Mouse (Mus musculus): Measurements from ENCODE around the gene Trir. TPM values are rescaled to one million over a fixed set of nuclear protein-coding genes. Genes with fewer than 3 reads are reported as not detected.

Trir gene
- 59.8 and 63.4 TPM in 2 replicates for polyA plus RNA-seq (2015; fragmentation: Nextera tagmentation; extraction: Ambion mirVana)

DNA sequence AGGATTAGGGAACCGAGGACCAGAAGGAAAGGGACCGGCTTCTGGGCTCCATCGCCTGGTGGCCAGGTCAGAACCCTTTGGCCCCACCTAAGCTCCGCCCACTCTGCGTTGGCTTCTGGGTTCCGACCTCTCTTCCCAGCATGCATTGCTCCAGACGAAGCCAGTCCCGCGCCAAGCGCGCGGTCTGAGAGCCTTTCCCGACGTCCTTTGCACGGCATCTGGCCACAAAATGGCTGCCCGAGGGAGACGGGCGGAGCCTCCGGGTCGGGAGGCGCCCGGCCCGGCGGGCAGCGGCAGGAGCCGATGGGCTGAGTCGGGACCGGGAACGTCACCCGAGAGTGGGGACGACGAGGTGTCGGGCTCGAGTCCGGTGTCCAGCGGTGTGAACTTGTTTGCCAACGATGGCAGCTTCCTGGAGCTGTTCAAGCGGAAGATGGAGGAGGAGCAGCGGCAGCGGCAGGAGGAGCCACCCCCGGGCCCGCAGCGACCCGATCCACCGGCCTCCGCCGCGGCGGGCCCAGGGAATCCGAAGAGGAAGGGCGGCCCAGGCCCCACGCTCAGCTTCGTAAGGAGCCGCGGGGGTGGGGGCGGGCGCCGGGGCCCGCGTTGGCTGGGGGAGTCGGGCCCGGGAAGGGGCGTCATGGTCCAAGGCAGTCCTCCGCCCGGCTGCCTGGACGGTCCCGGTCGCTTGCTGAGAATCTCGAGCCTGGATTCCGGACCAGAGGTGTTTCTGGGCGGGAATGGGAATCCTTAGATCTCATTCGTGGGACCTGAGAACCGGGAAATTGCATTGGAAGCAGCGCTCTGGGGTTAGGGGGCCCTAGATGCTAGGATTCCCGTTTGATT lies at the start of gene Trir:
Trir (plus strand) TSS at position 154 of the 846 bp plus-strand sequence.
- peak; percentile 77 for ATAC-seq (ENCODE audit: insufficient read depth)
- H3K27ac ChIP-seq (replicated peaks), result peak within 1 kb of the TSS; percentile 94
- H3K27me3 ChIP-seq, result no peaks in the 10 kb centered on the region
- H3K9me3 ChIP-seq (replicated peaks), result no peaks in the 10 kb centered on the region
- H3K4me2 ChIP-seq, result peak within 1 kb of the TSS; percentile 91
- peak within 1 kb of the TSS; percentile 98 for H3K9ac ChIP-seq
- H3K36me3 ChIP-seq (replicated peaks), result peaks cover 58% of the 10 kb centered on the region
- H3K4me3 ChIP-seq (replicated peaks), result peak within 1 kb of the TSS; percentile 86
- WGBS (ENCODE audit: insufficient replicate concordance), result under 1% methylated on average over 75 of the region's 75 CpGs
- peaks cover 53% of the 10 kb centered on the region for H3K4me1 ChIP-seq (replicated peaks)

DNA sequence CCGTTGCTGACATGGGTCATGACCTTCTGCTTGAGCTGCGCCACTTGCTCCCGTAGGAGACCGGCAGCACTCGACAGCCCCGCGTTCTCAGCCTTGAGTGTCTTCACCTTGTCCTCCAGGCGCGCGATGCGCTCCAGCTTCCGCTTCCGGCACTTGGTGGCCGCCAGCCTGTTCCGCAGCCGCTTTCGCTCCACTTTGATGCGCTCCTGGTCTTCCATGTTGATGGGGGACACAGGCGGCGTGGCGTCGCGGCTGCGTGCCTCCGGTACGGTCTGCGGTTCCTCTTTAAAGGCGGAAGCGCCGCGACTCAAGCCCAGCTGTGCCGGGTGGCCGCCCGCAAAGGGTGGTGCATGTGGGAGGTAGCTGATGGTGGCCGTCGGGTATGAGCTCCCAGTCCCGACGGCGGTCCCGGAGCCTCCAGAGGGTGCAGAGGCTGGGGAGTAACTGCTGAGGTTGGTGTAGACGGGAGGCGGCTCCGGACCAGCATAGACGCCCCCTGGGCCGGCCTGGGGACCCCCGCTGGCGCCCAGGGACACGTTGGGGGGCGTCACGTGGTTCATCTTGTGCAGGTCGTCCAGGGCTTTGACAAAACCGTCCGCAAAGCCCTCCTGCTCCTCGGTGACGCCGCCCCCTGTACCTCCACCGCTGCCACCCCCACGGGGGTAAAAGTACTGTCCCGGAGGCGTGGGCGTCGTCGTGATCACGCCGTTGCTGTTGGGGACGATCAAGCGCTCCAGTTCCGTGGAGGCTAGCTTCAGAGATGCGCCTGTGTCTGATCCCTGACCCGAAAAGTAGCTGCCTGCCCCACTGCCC lies 49.0 kb upstream of the Trir start:
- H3K36me3 ChIP-seq (replicated peaks), result peaks cover 30% of the 10 kb centered on the region
- ATAC-seq (ENCODE audit: insufficient read depth), result no peak
- H3K4me2 ChIP-seq, result peak overlapping the region; percentile 99
- peaks cover 100% of the 10 kb centered on the region for H3K4me1 ChIP-seq (replicated peaks)
- peak overlapping the region; percentile 74 for H3K9ac ChIP-seq
- under 1% methylated on average over 70 of the region's 70 CpGs for WGBS (ENCODE audit: insufficient replicate concordance)
- peak overlapping the region; percentile 97 for H3K27ac ChIP-seq (replicated peaks)
- H3K9me3 ChIP-seq (replicated peaks), result no peaks in the 10 kb centered on the region
- peak overlapping the region; percentile 85 for H3K4me3 ChIP-seq (replicated peaks)
- peaks cover 21% of the 10 kb centered on the region; the same call in 1 of the 2 replicates for H3K27me3 ChIP-seq

DNA sequence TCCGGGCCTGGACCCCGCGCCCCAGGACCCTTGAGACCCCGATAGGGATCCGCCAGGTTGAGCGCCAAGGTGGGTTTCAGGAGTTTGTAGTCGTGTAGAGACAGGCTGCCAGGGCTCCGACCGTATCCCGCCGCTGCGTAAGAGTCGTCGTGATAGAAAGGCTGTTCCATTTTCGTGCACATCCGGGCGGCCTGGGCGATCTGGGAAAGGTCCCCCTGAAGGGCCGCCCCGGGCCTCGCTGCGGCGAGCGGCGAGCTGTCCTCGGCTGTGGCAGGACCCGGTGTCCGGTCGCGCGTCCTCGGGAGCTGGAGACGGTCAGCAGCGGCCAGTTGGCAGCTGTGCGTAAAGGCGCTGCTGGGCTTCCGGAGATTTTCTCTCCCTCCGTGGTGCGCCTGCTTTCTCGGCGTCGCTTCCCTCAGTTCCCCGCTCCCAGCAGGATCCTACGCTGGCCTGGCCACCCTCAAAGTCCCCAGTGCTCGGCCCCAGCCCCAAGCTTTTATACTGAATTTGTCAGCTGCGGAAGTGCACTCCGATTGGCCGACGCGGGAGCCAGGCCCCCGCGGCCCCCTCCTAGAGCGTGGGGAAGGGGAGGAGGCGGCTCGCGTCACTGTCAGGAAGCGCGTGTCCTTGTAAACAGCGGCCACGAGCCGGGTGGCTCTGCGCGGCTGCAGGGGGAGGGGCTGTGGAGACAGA lies 48.2 kb upstream of the Trir start, which contains the start of gene Junb:
Junb (minus strand) TSS at position 471 of the 693 bp plus-strand sequence.
- H3K36me3 ChIP-seq (replicated peaks), result peaks cover 23% of the 10 kb centered on the region
- peak within 1 kb of the TSS; percentile 99 for H3K4me2 ChIP-seq
- peak within 1 kb of the TSS; percentile 74 for H3K9ac ChIP-seq
- peaks cover 98% of the 10 kb centered on the region for H3K4me1 ChIP-seq (replicated peaks)
- peak; percentile 20 for ATAC-seq (ENCODE audit: insufficient read depth)
- H3K27ac ChIP-seq (replicated peaks), result peak within 1 kb of the TSS; percentile 97
- H3K27me3 ChIP-seq, result peaks cover 21% of the 10 kb centered on the region; the same call in 1 of the 2 replicates
- WGBS (ENCODE audit: insufficient replicate concordance), result under 1% methylated on average over 63 of the region's 63 CpGs
- H3K4me3 ChIP-seq (replicated peaks), result peak within 1 kb of the TSS; percentile 85
- H3K9me3 ChIP-seq (replicated peaks), result no peaks in the 10 kb centered on the region

DNA sequence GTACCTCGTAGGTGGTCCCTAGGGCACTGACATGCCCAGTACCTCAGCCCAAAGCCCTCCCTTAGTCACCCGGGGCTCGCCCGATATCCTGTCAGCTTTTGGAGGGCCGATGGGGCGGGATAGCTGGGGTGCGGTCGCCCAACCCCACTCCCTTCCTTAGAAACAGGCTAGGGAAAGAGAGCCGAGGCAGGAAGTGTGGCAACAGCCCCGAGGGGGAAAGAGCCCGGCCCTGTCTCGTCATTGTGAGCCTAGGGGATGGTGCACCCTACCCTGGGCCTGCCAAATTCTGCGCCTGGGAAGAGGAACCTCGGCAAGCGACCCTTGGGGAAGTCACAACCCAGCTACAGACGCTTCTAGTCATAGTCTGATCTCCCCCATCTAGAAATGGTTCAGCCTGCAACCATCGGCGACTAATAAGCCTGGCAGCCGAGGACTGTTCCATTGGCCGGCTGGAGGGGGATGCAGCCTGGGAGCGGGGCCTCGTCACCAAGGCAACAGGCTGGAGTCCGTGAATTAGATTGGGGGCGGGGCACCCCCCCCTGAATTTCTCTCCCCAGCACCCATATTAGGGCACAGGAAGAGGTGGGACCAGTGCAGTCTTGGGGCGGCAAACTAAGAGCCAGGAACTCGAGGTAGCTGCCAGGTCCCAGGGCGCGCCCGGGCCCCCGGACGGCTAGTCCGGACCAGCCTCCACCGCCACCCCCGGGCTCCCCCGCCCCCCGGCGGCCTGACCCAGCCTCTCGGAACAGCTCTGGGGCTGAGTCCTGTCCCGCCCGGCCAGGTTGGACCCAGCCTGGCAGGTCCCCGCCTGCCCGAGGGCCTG lies 46.8 kb upstream of the Trir start:
- Histone ChIP-seq H3K27me3 (peaks cover 21% of the 10 kb centered on the region; the same call in 1 of the 2 replicates), H3K4me1 (replicated peaks) (peaks cover 98% of the 10 kb centered on the region), H3K36me3 (replicated peaks) (peaks cover 9% of the 10 kb centered on the region), H3K4me3 (replicated peaks) (peak overlapping the region; percentile 85), H3K9me3 (replicated peaks) (no peaks in the 10 kb centered on the region), H3K4me2 (peak overlapping the region; percentile 99), H3K9ac (peak overlapping the region; percentile 74), H3K27ac (replicated peaks) (peak overlapping the region; percentile 97)
- ATAC-seq (ENCODE audit: insufficient read depth), result peak; percentile 33
- 4% methylated on average over 42 of the region's 42 CpGs for WGBS (ENCODE audit: insufficient replicate concordance)

DNA sequence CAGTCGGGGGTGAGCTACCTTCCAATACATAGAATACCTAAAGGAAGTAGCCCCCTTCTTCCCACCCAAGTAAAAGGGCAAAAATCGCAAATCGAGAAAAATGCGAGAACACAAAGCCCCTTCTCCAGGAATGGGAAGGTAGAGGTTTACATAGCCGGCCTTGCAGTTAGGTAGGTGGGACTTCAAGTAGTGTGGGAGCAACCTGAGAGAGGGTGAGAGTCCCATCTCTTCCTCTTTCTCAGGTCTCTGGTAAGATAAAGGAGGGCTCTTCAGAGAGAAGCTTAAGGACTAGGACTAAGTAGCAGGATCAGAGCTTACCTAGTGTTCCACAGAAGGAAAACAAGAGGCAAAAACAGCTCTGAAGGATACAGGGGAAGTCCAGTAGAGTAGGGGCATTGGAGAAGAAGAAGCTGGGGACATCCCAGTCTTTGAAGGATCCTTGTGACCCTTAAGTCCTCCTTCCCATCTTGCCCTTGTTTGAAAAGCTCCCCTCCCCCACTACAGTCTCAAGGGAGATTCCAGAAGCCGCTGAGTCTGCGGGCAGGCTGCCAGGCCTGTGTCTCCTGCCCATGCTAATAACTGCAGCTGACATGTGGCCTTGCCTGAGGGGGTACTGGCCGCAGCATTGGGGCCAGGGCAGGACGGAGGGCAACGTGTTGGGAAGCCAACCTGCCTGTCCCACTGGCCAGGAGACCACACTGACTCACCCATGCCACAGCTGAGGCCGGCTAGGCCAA lies 45.8 kb upstream of the Trir start:
- no peaks in the 10 kb centered on the region for H3K36me3 ChIP-seq (replicated peaks)
- H3K4me2 ChIP-seq, result peak overlapping the region; percentile 99
- H3K27me3 ChIP-seq, result peaks cover 21% of the 10 kb centered on the region; the same call in 1 of the 2 replicates
- peak overlapping the region; percentile 97 for H3K27ac ChIP-seq (replicated peaks)
- H3K4me1 ChIP-seq (replicated peaks), result peaks cover 98% of the 10 kb centered on the region
- 50% methylated on average over 11 of the region's 11 CpGs for WGBS (ENCODE audit: insufficient replicate concordance)
- no peak for ATAC-seq (ENCODE audit: insufficient read depth)
- H3K4me3 ChIP-seq (replicated peaks), result peak overlapping the region; percentile 85
- H3K9ac ChIP-seq, result peak overlapping the region; percentile 74; the same call in 1 of the 2 replicates
- no peaks in the 10 kb centered on the region for H3K9me3 ChIP-seq (replicated peaks)

DNA sequence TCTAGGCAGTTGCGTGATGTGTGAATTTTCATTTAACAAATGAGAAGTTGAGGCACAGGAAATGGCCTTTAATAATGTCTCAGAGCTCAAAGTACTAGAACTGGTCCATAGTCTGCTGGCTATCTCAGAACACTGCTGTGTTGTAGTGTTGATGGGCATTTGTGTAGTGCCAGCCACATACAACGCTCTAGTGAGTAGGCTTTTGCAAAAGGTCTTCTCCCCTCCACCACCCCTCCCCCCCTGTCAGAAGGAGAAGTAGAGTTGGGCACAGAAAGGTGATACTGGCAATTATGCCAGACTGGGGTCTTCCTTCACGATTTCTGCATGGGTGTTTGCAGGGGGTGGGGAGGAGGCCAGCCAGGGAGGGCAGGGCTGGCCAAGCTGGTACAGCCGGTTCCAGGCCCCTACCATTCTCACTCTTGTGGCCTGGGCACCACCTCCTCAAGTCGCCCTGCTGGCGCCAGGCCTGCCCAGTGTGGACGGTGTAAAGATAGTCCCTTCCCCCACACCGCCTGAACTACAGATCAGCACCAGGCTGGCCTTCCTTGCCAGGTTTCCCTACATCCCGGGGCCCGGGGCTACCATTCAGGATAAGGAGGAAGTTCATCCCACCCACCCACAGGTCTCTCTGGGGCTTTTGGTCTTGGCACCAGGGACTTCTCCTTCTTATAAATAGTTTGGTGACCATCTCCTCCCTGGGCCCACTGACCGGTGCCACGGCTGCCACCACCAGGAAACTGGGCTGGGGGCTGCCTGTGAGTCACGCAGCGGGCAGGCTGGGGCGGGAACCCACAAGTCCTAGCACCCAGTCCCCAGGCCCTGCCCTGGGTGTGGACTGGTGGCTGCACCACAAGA lies 44.8 kb upstream of the Trir start:
- no peak for ATAC-seq (ENCODE audit: insufficient read depth)
- Histone ChIP-seq H3K4me1 (replicated peaks) (peaks cover 98% of the 10 kb centered on the region), H3K27me3 (peaks cover 21% of the 10 kb centered on the region; the same call in 1 of the 2 replicates), H3K27ac (replicated peaks) (peak overlapping the region; percentile 34), H3K9ac (no peak overlapping the region), H3K4me2 (no peak overlapping the region), H3K9me3 (replicated peaks) (no peaks in the 10 kb centered on the region), H3K4me3 (replicated peaks) (no peak overlapping the region), H3K36me3 (replicated peaks) (no peaks in the 10 kb centered on the region)
- WGBS (ENCODE audit: insufficient replicate concordance), result 57% methylated on average over 15 of the region's 15 CpGs

DNA sequence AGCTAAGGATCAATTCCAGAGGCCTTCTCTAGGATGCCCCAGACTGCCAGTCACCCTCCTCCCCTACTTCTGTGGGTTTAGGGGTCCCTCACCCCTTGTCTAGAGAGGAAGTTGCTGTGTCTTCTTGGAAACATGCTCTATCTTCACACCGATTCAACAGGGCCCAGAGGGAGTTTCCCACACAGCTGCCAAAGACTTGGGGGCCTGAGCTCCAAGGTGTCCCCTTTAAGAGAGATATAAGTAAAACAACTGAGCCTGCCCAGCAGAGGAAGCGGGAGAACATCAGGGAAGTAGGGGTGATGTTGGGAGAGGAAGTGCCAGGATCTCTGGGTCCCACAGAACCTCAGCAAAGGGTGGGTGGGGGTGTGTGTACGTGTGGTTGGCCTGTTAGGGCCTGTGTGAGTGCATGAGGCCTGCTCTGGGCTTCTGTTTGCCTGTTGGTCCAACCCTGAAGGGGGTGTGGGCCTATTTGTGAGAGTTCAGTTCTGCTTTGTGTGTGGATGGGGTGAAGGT lies 44.1 kb upstream of the Trir start:
- H3K9ac ChIP-seq, result no peak overlapping the region
- 30% methylated on average over 3 of the region's 3 CpGs for WGBS (ENCODE audit: insufficient replicate concordance)

DNA sequence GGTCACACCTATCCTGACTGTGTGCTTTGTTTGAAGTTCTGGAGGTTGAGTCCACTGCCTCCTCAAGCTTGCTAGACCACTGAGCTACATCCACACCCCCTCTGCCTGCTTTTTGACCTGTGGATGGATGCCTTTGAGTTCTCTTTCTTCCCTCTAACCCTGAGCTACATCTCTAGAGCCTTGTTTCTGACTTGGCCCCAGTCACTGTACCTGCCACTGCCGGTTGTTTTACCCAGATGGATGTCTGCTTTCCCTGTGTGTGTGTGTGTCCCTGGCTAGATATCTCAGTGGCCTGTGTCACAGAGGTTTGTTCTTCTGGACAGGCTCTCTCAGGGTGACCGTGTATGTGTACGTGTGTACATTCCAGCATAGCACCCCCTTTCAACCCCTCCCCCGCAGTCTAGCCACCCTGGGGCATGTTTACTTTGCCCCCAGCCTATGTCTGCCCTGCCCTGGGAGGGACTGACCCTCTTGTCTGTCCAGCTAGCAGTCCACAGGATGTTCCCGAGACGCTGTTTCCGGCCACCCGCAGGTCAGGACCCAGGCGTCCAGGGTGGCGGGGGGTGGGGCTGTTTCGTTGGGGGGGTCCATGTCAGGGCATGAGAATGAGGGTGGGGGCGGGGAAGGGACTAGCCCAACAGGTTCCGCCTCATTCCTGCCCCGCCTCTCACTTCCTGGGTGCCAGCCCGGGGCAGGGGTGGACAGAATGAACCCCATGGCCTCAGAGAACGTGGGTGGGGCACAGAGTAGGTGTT lies 42.2 kb upstream of the Trir start:
- Histone ChIP-seq H3K4me1 (replicated peaks) (peaks cover 97% of the 10 kb centered on the region), H3K27ac (replicated peaks) (peak overlapping the region; percentile 83), H3K36me3 (replicated peaks) (no peaks in the 10 kb centered on the region), H3K4me3 (replicated peaks) (peak overlapping the region; percentile 62), H3K27me3 (0 out of 2 replicates have a peak, but pooled peaks cover under 1% of the 10 kb centered on the region), H3K4me2 (peak overlapping the region; percentile 99), H3K9ac (peak overlapping the region; percentile 57), H3K9me3 (replicated peaks) (no peaks in the 10 kb centered on the region)
- peak; percentile 38 for ATAC-seq (ENCODE audit: insufficient read depth)
- WGBS (ENCODE audit: insufficient replicate concordance), result 14% methylated on average over 16 of the region's 16 CpGs

More for the DNA sequence above, 44.1 kb upstream of the Trir start:
- Histone ChIP-seq H3K27me3 (peaks cover 19% of the 10 kb centered on the region; the same call in 1 of the 2 replicates), H3K27ac (replicated peaks) (peak overlapping the region; percentile 34), H3K4me3 (replicated peaks) (no peak overlapping the region), H3K9me3 (replicated peaks) (no peaks in the 10 kb centered on the region), H3K4me2 (no peak overlapping the region), H3K4me1 (replicated peaks) (peaks cover 98% of the 10 kb centered on the region), H3K36me3 (replicated peaks) (no peaks in the 10 kb centered on the region)
- no peak for ATAC-seq (ENCODE audit: insufficient read depth)
